Mouse (Mus musculus): ENCODE measurements around the gene Rufy2. TPM values are rescaled to one million over a fixed set of nuclear protein-coding genes. Genes with fewer than 3 reads are reported as not detected.
A peak's percentile ranks its signal among the peaks of the same experiment; 100 is the strongest.
"Not testable (repeated sequence)": the region's sequence is repeated elsewhere in the genome, so short reads cannot be mapped to it uniquely, and the experiment has no call there.

Rufy2 gene
- total RNA-seq, 2 experiments from 2014 or later = 86.1 to 88.7 TPM

GRCm38 (mm10) chr10:63038571-63039320 lies 58.7 kb downstream of the Rufy2 start:
- intact Hi-C loops (cut with DNase I) = no loop called here
- no peak for DNase-seq (ENCODE audit: low spot score in 2 of 2)

- no peak for DNase-seq (ENCODE audit: low spot score in 2 of 2)
- intact Hi-C loops (cut with DNase I) = no loop called here
These were observed 60.0 kb downstream of the Rufy2 start for GRCm38 (mm10) chr10:63039867-63040628.

GRCm38 (mm10) chr10:63043154-63043553 lies 63.1 kb downstream of the Rufy2 start:
- intact Hi-C loops (cut with DNase I) = no loop called here
- DNase-seq (ENCODE audit: low spot score in 2 of 2) = no peak

- intact Hi-C loops (cut with DNase I) = no loop called here
- DNase-seq (ENCODE audit: low spot score in 2 of 2) = no peak
These were observed 67.7 kb downstream of the Rufy2 start for GRCm38 (mm10) chr10:63047751-63048150.

- no peak for DNase-seq (ENCODE audit: low spot score in 2 of 2)
- intact Hi-C loops (cut with DNase I) = no loop called here
These were observed 69.1 kb downstream of the Rufy2 start for GRCm38 (mm10) chr10:63049106-63049505.

- intact Hi-C loops (cut with DNase I) = no loop called here
- DNase-seq (ENCODE audit: low spot score in 2 of 2) = no peak
These were observed 71.2 kb downstream of the Rufy2 start for GRCm38 (mm10) chr10:63051267-63051666.

GRCm38 (mm10) chr10:63052011-63052410 lies 72.0 kb downstream of the Rufy2 start:
- no peak for DNase-seq (ENCODE audit: low spot score in 2 of 2)
- intact Hi-C loops (cut with DNase I) = no loop called here

GRCm38 (mm10) chr10:63053007-63053406 lies 73.0 kb downstream of the Rufy2 start:
- no peak for DNase-seq (ENCODE audit: low spot score in 2 of 2)

GRCm38 (mm10) chr10:63054071-63054470 lies 74.0 kb downstream of the Rufy2 start:
- not testable (repeated sequence) for DNase-seq (ENCODE audit: low spot score in 2 of 2)

More at GRCm38 (mm10) chr10:63053007-63053406, 73.0 kb downstream of the Rufy2 start:
- intact Hi-C loops (cut with DNase I) = no loop called here

GRCm38 (mm10) chr10:63054586-63054985 lies 74.6 kb downstream of the Rufy2 start:
- DNase-seq (ENCODE audit: low spot score in 2 of 2) = no peak
- intact Hi-C loops (cut with DNase I) = no loop called here

More at GRCm38 (mm10) chr10:63054071-63054470, 74.0 kb downstream of the Rufy2 start:
- intact Hi-C loops (cut with DNase I) = not testable (repeated sequence)

- no peak for DNase-seq (ENCODE audit: low spot score in 2 of 2)
These were observed 77.1 kb downstream of the Rufy2 start for GRCm38 (mm10) chr10:63056966-63057750.

GRCm38 (mm10) chr10:63059862-63060261 lies 79.8 kb downstream of the Rufy2 start, which contains the start of gene Pbld1:
Gene Pbld1 (plus strand): TSS chr10:63060162.
- intact Hi-C loops (cut with DNase I) = loop anchor here (10.0 kb wide), 1 partner anchor 75 kb away; the partner anchor contains the start of gene Rufy2

More at GRCm38 (mm10) chr10:63056966-63057750, 77.1 kb downstream of the Rufy2 start:
- intact Hi-C loops (cut with DNase I) = no loop called here

GRCm38 (mm10) chr10:63060406-63060805 lies 80.4 kb downstream of the Rufy2 start:
- no peak for DNase-seq (ENCODE audit: low spot score in 2 of 2)
- intact Hi-C loops (cut with DNase I) = loop anchor here (10.0 kb wide), 1 partner anchor 76 kb away; the partner anchor contains the start of gene Rufy2

More at GRCm38 (mm10) chr10:63059862-63060261, 79.8 kb downstream of the Rufy2 start, which contains the start of gene Pbld1:
- no peak for DNase-seq (ENCODE audit: low spot score in 2 of 2)

- intact Hi-C loops (cut with DNase I) = loop anchor here (10.0 kb wide), 1 partner anchor 76 kb away; the partner anchor contains the start of gene Rufy2
- no peak for DNase-seq (ENCODE audit: low spot score in 2 of 2)
These were observed 81.2 kb downstream of the Rufy2 start for GRCm38 (mm10) chr10:63061266-63061665.

- intact Hi-C loops (cut with DNase I) = loop anchor here (10.0 kb wide), 1 partner anchor 78 kb away; the partner anchor contains the start of gene Rufy2
These were observed 82.7 kb downstream of the Rufy2 start for GRCm38 (mm10) chr10:63062696-63063095.

GRCm38 (mm10) chr10:63063365-63063764 lies 83.3 kb downstream of the Rufy2 start:
- intact Hi-C loops (cut with DNase I) = loop anchor here (10.0 kb wide), 1 partner anchor 79 kb away; the partner anchor contains the start of gene Rufy2
- DNase-seq (ENCODE audit: low spot score in 2 of 2) = no peak

More at GRCm38 (mm10) chr10:63062696-63063095, 82.7 kb downstream of the Rufy2 start:
- no peak for DNase-seq (ENCODE audit: low spot score in 2 of 2)

- intact Hi-C loops (cut with DNase I) = loop anchor here (10.0 kb wide), 1 partner anchor 80 kb away; the partner anchor contains the start of gene Rufy2
- no peak for DNase-seq (ENCODE audit: low spot score in 2 of 2)
These were observed 84.5 kb downstream of the Rufy2 start for GRCm38 (mm10) chr10:63064516-63064915.

GRCm38 (mm10) chr10:63065561-63065960 lies 85.5 kb downstream of the Rufy2 start:
- intact Hi-C loops (cut with DNase I) = loop anchor here (10.0 kb wide), 1 partner anchor 81 kb away; the partner anchor contains the start of gene Rufy2
- no peak for DNase-seq (ENCODE audit: low spot score in 2 of 2)

- intact Hi-C loops (cut with DNase I) = loop anchor here (2.0 to 10.0 kb wide), 2 partner anchors 41 to 81 kb away; partner anchors contain the start of genes Hnrnph3, Pbld2 and Rufy2
- peak; percentile 81 to 85 for DNase-seq (ENCODE audit: low spot score in 2 of 2)
These were observed 86.0 kb downstream of the Rufy2 start for GRCm38 (mm10) chr10:63065988-63066387.

All from left cerebral cortex, postnatal 14 days (tissue).